Mouse (Mus musculus): Measurements from ENCODE around the gene Pdhx. TPM values are rescaled to one million over a fixed set of nuclear protein-coding genes. Genes with fewer than 3 reads are reported as not detected.

The Pdhx gene
- total RNA-seq, 2 experiments from 2014 or later, result 69.0 to 104 TPM

DNA sequence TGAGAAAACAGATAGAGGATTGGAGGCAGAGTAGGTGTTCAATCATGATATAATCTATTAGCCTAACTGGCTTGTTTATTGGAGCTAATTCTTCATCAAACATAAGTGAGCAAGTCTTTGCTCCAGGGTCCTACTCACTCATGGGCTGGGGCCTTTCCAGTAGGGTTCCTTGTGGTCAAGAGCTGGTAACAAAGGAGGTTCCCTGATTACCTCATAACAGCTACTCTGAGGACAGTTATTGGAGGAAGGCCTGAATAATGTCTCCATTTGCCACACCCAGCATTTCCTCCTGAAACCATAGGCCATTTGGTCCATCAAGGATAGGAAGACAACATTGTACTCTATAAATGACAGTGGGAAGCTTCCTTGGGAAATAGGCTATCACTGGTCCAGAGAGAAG lies 94.2 kb downstream of the Pdhx start:
- Histone ChIP-seq H3K27ac (no peak overlapping the region), H3K4me3 (no peak overlapping the region)
- no peak for TF ChIP-seq CTCF (IDR thresholded peaks at IDR 0.05)
- intact Hi-C loops (cut with DNase I), result no loop called here
- no peak for DNase-seq

GRCm38 (mm10) chr2:102975358-102975945 lies 97.9 kb downstream of the Pdhx start:
- H3K27ac ChIP-seq, result no peak overlapping the region
- TF ChIP-seq CTCF (IDR thresholded peaks at IDR 0.05), result no peak
- DNase-seq, result no peak

DNA sequence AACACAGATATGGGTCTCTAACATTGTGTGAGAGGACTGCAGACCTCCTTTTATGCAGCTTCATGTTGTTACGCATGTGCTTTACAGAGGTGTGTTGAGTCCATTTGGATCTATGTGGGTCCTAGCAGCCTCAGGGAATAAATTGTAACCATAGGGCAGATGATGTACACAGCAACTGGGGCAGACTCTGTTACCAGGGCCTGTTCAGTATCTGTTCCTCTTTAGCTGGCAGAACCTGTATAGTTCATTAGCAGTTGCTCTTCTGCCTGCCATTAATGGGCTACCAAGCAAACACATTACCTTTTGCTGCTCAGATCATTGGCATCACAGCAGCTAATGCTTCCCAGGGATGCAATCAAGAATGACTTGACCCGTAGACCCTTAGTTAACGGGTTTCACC lies 100.2 kb downstream of the Pdhx start:
- intact Hi-C loops (cut with DNase I), result no loop called here
- no peak for TF ChIP-seq CTCF (IDR thresholded peaks at IDR 0.05)

More at GRCm38 (mm10) chr2:102975358-102975945, 97.9 kb downstream of the Pdhx start:
- intact Hi-C loops (cut with DNase I), result no loop called here
- H3K4me3 ChIP-seq, result no peak overlapping the region

GRCm38 (mm10) chr2:102972575-102972974 lies 100.7 kb downstream of the Pdhx start:
- H3K27ac ChIP-seq, result peak overlapping the region; percentile 56
- no peak for TF ChIP-seq CTCF (IDR thresholded peaks at IDR 0.05)
- DNase-seq, result no peak
- H3K4me3 ChIP-seq, result no peak overlapping the region
- intact Hi-C loops (cut with DNase I), result no loop called here

More for the DNA sequence above, 100.2 kb downstream of the Pdhx start:
- Histone ChIP-seq H3K4me3 (no peak overlapping the region), H3K27ac (peak overlapping the region; percentile 50; the same call in 1 of the 2 replicates)
- DNase-seq, result no peak

DNA sequence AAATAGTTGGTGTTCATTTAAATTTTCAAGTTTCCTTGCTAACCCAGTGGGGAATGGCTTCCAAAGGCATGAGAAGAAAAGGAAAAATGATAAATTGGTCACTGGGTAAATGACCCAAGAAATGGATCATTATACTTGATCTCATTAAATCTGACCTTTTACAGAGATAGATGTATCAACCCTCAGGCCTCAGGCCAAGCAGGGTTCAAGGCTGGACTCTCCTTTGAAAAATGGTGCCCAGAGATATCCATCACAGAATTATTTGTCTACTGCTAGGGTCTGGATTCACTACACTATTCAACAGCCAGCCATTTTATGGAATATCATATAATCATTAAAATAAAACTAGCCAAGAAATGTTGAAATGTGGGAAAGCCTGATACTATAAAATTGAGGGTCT lies 101.4 kb downstream of the Pdhx start:
- TF ChIP-seq CTCF (IDR thresholded peaks at IDR 0.05), result no peak
- no peak for DNase-seq
- intact Hi-C loops (cut with DNase I), result no loop called here
- Histone ChIP-seq H3K4me3 (no peak overlapping the region), H3K27ac (no peak overlapping the region)

Other genes starting within 250 kb of the Pdhx start
- gene Cd44, start 171.8 kb downstream of the Pdhx start, total RNA-seq (2021), result 1 to 10 TPM; 4.1 to 6.1 TPM
- gene Apip, start 162 bp upstream of the Pdhx start, total RNA-seq (2021), result 10 to 100 TPM; 36.0 to 50.7 TPM
- gene Ehf, start 229.8 kb upstream of the Pdhx start, total RNA-seq (2021), result under 1 TPM in 1 of 2 experiments, not detected in 1; 0.23 TPM